Mouse (Mus musculus) left cerebral cortex, postnatal 25 days (tissue): ENCODE data around the gene Cryl1. TPM values are rescaled to one million over a fixed set of nuclear protein-coding genes. Genes with fewer than 3 reads are reported as not detected.
A peak's percentile ranks its signal among the peaks of the same experiment; 100 is the strongest.

Experiments used
- DNase-seq, 2 experiments: peaks; one replicate each; pipeline ENCODE4 v3.0.0; 2022; ENCODE audit warnings: low spot score in 2 of 2, mixed read lengths in 1 of 2
- intact Hi-C: fragments of 180-260 bp; cut with DNase I; formaldehyde crosslinking; loops from one replicate; pipeline ENCODE4 v1.15.1; 2025
- total RNA-seq, 2 experiments: library from RNA; stranded (reverse); gene quantifications; 2 replicates each; pipeline ENCODE4 v1.2.3; 2021

Cryl1 gene
- total RNA-seq, 2 experiments from 2014 or later, result 15.9 to 17.5 TPM

DNA sequence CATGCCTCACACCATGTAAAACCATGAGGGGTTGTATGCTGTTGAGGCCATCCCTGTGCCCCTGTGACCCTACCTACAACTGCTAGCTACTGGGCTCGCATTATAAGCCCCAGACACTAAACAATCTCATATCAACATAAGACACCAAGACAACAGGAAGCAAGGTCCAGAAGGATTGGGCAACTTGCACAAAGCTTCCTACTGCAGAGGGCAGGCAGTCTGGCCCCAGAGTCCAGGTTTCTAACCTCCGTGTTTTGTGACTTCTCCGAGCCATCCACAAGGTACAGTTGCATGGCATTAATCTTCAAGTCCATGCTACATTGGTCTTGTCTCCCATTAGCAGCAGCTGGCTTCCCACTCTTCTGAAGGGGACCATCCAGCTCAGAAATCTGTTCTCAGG is 129.4 kb downstream of the Cryl1 start:
- no peak for DNase-seq

DNA sequence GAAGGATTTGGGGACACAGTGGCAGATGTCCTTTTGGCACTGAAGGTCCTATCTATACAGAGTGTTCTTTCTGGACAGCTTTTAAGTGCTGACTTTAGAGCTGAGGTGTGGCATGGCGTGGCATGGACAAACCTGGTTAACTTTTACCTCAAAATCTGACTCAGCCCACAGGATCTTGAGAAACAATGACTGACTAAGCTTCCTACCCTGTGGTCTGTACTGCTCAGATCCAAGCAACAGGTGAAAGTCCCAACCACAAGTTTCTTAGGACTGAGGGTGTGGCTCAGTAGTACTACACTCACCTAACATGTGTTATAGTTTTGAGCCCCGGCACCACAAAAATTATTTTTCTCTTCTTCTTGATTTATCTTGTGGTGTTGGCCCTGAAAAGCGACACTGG is 130.0 kb downstream of the Cryl1 start:
- intact Hi-C loops, result no loop called here
- no peak for DNase-seq

More for the DNA sequence above, 129.4 kb downstream of the Cryl1 start:
- intact Hi-C loops, result no loop called here

DNA sequence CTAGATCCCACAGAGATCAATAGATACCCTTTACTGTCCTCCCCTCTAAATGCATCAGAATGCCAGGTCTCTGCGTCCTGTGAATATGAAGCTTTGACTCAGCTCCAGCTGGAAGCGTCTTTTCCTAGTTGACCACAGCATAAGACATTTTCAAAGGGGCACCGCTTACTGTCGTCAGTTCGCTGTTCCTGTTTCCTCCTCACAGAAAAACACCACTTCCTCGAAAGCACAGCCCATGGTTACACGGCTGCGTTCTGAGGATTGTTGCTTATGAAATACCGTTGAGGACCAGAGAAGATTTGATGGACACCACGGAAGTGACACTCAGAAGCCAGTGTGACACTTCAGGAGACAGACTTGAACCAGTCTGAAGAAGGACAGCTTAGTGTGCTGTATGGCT is 134.4 kb downstream of the Cryl1 start:
- intact Hi-C loops, result no loop called here
- DNase-seq, result no peak

DNA sequence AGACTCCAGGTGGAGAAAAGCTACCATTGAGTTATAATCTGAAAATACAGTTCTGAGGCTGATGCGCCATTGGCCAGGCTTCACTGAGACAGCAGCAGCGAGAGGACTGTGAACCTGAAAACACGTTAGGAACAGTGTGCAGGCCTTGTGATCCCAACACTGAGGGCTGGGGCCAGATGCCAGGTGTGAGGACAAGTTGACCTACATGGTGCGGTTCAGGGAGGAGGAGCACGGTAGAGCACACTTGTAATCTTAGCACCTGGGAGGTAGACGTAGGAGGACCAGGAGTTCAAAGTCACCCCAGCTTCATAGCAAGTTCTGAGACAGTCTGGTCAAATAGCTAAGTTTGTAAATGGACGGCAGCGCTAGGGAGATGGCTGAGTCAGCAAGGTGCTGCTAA is 139.0 kb downstream of the Cryl1 start:
- intact Hi-C loops, result no loop called here
- no peak for DNase-seq

DNA sequence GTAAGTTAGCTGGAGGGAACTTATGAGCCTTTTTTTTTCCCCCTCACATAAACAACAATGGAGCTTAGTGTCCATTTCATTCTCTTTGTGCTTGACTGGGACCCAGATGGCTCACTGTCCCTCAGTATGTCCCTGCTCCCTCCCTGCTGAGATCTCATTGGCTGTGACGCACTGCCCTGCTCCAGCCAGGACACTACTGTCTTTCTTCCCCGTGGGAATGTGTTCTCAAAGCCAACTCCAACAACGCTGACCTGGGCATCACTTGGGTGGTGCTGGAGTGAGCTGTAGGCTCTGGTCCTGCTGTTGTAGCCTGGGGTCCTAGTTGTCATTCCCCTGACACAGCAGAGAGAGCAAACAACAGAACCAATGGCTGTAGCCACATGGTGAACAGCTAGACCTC is 149.7 kb downstream of the Cryl1 start:
- peak in 1 of 2 experiments; percentile 10 for DNase-seq
- intact Hi-C loops, result no loop called here

DNA sequence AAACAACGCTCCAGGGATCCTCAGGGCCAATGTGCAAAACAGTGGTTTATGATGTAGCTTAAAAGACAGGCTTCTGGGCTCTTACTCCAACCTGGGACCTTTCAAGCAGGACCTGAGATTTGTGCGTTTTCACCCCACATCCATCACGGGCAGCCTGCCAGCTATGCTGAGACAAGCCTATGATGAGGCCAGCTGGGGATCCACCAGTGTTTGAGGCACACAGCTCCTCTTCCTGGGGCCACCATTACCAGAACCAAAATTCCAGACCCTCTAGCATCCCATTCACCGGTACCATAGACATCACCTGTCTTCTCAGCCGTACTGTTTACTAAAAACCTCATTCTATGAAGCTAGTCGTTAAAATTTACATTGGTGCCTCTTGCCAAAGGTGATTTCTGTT is 151.8 kb downstream of the Cryl1 start:
- intact Hi-C loops, result no loop called here
- DNase-seq, result no peak

DNA sequence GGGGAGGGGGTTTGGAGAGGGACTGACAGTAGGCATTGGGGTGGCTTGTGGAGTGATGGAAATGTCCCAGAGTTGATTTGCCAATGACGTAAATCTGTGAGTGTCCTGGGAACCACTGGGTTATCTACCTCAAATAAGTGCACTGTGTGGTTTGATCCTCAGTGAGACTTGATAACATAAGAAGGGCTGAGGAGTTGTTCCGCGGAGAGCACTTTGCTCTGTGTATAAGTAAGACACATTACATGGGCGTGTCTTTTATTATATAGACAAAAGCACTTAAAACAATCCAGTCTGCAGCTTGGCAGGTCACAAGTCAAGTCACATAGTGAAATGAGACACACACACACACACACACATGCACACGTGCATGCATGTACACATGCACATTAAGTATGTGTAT is 155.4 kb downstream of the Cryl1 start:
- no peak for DNase-seq
- intact Hi-C loops, result no loop called here

DNA sequence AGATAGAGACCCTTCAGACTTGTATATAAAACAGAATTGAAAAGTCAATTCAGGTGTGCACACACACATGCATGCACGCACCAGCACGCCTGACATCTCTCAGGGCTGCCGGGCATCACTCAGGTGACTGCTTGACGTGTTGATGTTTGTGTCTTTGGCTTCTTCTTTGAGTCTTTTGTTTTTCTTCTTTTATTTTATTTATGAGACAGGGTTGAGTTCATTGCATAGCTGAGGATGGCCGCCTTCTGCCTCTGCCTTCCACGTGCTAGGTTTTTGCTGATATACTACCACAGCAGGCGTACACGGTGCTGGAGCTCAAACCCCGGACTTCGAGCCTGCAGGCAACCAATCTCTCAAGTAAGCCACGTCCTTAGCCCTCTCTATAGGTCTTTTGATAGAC is 163.1 kb downstream of the Cryl1 start:
- DNase-seq, result no peak
- intact Hi-C loops, result no loop called here

DNA sequence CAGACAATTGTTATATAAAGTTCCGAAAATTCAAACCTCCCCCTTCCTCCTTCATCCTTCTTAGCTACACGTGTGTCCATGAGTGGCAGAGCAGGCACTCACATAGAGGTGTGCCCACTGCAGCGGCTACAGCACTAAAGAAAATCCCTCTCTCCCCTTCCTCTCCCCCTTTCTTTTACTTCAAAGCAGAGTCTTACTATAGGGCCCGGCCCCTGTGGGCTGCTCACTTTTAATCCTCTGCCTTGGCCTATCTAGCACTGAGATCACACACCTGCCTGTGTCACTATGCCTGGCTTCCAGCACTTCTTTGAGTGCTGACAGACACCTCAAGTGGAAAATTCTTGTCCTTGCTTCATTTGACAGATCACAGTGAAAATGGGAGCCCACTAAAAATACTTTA is 163.6 kb downstream of the Cryl1 start:
- intact Hi-C loops, result no loop called here
- DNase-seq, result no peak

DNA sequence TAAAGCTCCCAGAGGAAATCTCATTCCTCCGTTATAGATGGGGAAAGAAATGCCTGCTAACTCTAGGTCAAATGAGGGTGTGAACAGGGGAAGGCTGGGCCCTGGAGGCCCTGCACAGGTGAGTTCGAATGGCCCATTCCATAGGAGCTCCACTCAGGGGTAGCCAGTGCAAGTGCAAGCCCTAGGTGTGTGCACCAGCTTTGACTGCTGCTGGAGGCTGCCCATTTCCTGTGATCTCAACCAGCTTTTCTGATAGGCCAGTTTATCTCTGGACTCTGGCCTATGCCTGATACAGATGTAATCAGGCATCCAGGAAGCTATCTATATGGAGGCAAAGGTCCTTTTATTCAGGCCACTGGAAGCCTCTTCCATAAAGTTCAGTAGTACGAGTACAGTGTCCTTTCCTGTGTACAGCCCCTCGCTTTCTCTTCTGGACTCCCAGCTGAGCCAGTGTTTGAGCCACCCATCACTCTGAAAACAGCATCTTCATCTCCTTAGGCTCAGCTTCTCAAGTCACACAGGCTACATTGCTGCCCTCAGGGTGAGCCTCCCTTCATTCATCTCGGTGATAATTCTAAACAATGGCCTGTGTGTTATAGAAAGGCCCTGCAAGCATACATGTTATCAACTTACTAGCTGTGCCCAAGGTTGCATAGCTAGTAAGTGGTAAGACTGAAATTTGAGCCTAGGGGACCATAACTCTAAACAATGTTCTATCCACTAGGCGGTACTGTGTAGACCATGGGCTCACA is 167.9 kb downstream of the Cryl1 start:
- intact Hi-C loops, result no loop called here
- DNase-seq, result no peak

Other genes with a start within 250 kb of the Cryl1 start
- gene Ift88, start 25.5 kb upstream of the Cryl1 start, total RNA-seq, result 10 to 100 TPM; 15.6 to 20.9 TPM
- 10 to 100 TPM; 15.2 to 15.8 TPM for gene Il17d, start 126.2 kb upstream of the Cryl1 start, total RNA-seq
- gene Eef1akmt1, start 173.1 kb upstream of the Cryl1 start, total RNA-seq, result 10 to 100 TPM; 35.8 to 36.3 TPM